Mouse (Mus musculus): Measurements from ENCODE around the gene Map2.

Gene Map2

DNA sequence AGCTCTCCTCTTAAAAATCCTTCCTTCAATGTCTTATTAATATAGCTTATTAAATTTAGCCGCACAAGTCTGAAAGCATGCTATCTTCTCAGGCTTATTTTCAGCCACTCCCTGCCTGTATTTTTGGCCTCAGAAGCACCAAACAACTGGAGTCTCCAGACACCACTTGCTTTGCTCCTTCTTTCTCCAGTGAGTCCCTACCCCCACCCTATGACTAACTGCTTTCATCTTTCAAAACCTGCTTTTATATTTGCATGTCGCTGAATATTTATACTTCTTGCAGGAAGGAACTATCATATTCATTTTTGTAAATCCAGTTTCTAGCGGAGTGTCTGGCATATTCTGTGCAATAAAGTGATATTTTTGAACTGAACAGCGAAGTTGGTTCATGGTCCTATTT lies 21.6 kb downstream of the Map2 start:
- intact Hi-C loops (cut with DNase I): no loop called here

DNA sequence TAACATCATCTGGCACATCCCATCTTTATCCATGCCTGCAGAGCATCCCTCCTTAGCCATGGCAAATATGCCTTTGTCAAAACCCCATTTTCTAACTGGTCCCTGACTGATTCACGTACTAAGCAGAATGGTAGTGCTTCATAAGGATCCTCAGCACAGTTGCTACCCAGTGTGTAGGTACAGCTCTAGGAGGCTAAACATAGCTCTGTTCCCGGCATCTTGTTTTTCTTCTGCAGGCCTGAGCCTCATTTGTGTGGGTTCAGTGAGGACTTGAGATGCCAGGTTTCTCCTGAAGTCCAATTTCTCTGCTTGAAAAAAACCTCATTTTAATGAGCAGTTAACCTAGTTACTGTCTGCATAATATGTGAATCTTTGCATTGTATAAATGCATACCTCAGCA lies 30.4 kb downstream of the Map2 start:
- intact Hi-C loops (cut with DNase I): no loop called here

DNA sequence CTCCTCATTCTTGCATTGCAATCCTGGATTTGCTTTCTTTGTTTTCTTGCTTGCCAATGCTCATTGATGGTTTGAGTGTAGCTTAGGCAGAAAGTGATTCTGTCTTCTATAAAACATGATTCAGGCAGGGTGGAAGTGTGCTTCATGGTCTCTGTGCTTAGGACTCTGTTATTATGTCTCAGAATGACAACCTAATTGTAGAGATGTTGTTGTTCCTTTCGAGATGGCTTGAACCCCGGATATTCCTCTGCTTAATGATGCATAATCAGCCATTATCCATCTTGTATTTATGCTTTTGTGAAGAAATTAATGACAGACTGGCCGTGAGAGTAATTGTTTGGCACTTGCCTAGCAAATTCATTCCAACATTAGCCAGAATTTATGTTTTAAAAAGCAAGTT lies 31.8 kb downstream of the Map2 start:
- intact Hi-C loops (cut with DNase I): no loop called here

DNA sequence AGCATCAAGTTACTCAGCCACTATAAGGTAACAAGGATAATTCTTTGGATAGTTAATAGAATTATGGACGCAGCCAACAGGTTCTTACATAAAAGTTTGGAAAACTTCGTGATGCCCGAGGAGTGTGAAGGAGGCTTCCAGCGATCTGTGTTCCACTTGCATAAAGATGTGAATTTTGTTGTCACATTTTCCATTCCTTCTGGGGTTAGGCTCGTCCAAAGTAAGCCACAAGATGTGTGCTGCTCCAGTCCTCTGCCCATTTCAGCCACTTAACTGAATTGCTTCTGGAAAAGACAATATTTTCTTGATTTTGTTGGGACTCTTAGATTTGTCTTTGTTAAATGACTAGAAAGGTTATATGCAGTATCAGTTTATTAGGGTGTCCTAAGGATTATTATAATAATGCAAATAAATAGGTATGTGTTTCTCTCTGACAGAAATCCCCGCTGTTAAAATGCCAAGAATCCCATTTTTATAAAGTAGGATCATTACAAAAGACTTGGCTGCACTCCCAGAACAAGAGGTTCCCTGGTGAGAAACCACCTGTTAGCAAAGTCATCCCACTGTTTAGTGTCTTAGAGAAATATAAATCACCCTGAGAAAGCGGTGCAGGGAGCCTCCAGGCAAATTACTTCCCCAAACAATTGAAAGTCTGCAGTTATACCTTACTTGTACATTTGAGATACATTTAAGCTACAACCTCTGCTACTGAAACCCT lies 36.2 kb downstream of the Map2 start:
- intact Hi-C loops (cut with DNase I): no loop called here

DNA sequence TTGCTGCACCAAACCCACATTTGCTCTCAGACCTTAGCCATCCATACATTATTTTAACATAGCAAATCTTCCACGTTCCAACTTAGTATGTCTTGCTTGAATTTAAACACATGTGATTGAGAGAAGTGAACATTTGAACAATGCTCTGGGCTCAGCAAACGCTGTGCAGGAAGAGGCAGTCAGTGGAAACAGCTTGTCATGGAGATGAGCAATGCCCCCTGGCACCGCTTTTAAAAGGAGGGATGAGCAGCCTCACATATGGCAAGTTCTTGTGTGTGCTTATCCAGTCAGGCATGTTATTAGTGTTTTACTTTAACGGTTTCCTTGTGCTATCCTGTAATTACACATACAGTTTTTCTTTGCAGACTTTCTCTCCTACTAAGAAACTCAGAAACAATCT lies 46.4 kb downstream of the Map2 start:
- intact Hi-C loops (cut with DNase I): no loop called here

DNA sequence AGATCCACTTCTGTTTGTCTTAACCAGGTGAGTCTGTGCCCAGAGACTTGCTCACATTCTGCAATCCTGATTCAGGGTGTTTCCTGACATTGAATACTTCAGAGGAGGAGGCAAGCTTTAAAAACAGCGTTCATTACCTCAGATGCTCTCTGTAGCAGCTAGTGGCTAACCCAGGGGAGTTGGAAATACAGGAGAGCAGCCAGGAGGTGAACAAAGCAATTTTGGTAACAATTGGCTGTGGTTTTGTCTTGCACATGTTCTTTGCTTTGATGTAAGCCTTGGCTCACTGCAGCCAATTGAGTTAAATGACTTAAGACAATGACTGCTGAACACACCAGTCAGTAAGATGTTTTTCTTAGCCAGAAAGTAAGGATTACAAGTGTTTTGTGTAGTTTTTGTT lies 48.3 kb downstream of the Map2 start:
- intact Hi-C loops (cut with DNase I): no loop called here

DNA sequence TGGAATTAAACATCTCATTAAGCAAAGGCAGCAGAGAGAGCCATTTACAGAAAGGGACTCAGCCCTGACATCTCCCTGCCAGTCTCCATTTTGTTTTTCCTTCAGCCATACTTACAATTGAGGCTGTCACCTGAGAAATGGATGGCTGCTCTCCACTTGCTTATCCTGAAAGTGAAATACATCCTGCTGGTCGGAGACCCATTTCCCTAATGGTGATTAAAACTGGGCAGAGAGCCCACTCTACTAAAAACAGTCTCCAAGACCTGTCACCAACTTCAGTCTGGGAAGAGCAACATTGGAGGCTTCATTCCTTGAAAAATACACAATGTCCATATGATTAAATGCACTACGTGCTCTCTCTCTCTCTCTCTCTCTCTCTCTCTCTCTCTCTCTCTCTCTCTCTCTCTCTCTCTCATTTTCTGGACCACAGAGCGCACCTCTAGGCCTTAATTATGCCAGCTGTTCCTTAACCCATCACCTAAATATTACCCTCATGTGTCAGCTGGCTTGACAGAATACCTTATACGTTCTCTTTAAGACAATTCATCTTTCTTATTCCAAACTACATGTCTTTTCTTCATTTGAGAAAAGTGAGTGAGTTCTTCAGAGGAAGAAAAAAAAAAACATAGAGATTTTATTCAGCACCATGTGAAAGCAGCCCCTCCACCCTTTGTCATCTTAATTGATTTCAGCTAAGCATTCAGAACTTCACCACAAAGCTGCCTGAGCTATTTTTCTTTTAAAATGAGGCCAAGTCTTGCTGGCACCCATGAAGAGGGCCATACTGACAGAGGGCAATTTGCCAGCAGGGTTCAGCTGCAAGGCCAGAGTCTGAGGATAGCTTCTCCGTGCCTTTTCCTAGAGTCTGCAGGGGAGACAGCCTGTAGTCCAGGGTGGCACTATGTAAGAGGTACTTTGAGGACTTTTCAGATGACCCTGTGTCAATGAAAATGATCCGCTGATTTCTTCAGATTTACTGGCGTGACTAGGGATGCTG lies 51.6 kb downstream of the Map2 start:
- intact Hi-C loops (cut with DNase I): no loop called here

DNA sequence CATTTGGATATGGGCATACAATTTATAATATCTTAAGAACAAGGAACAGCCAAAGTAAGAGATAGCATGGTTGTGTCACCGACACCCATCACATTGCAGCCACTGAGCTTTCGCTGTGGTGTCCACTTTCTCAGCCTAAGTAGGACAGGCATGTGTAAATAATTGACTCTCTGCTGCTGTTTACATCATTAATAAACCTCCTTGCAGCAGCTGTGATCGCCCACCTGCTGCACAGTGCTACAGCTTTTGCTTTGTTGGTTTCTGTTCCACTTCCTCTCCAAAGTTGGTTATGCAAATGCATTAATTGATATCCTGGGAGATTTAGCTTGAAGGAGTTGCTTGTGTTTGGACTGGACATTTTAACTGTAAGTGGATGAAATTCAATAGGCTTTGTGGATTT lies 53.1 kb downstream of the Map2 start:
- intact Hi-C loops (cut with DNase I): no loop called here

DNA sequence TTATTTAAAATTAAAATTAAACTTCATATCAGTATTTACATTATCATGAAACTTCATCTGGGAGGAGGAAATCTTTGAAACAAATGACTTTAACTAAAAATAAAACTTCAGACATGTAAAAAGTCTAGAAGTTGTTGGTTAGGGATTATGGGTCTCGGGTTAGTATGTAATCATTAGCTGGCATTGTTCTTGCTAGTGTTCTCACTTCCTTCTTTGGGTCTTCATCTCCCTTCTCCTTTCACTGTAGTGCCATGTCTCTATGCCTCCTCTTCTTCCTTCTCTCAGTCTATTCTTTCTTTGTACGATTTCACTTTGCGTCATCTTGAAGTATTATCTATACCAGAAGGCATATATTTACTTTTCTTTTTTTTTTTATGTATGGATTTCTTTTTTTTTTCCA lies 55.3 kb downstream of the Map2 start:
- intact Hi-C loops (cut with DNase I): no loop called here

DNA sequence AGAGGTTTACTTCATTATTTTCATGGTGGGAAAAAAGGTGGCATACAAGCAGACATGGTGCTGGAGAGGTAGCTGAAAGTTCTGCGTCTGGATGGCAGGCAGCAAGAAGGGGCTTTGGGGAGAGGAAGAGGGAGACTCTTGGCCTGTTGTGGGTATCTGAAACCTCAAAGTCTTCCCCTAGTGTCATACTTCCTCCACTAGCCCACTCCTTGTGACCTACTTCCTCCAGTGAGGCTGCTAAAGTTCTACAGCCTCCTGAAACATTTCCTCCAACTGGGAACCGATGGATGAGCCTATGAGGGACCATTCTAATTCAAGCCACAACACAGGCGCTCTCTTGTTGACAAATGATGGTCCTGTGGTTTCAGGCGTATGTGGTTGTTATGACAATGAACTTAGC lies 56.9 kb downstream of the Map2 start:
- intact Hi-C loops (cut with DNase I): no loop called here

DNA sequence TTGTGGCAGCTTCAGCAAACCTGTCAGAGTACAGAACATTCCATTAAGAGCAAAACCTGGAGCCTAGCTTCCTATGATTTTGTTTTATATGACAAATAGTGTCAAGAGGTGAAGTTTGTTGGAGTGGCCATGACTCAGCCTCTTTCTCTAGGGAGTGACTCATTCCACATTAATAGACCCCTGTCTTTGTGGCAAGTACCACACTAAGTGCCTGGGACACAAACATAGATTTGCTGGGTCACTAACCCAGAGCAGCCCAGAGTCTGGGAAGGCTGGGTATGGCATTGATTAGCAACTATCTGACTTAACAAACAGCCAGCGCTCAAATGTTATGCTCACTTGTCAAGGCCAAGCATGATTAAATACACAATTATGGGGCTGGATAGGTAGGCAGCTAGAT lies 69.8 kb downstream of the Map2 start:
- intact Hi-C loops (cut with DNase I): no loop called here

DNA sequence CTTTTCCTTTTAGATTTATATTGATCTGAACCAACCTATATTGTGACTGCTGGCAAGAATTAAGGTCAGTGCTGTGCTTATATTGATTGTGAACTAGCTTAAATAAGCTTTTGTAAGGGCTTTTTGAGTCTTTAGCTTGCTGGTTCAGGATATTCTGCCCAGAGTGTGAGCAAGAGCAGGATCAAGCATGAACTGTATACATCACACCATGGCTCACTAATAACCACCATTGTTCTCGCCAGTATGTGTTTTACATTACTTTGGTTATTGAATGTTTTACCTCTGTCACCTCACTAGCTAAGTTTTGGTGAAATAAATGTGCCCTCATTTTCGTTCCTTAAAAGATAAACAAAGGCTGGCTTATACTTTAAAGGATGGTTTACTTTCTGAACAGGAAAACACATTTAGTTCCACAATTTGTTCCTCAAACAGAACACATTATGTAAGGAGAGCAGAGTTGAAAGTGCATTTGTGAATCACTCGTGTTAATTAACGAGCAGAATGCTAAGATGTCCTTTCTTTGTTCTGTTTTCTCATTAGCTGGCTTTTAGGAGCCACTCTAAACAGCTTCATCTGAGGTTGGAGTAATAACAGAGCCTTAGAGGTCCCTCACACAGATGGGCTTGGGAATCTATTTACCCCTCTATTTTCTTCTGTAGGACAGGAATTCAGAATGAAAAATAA lies 76.7 kb downstream of the Map2 start:
- intact Hi-C loops (cut with DNase I): no loop called here

DNA sequence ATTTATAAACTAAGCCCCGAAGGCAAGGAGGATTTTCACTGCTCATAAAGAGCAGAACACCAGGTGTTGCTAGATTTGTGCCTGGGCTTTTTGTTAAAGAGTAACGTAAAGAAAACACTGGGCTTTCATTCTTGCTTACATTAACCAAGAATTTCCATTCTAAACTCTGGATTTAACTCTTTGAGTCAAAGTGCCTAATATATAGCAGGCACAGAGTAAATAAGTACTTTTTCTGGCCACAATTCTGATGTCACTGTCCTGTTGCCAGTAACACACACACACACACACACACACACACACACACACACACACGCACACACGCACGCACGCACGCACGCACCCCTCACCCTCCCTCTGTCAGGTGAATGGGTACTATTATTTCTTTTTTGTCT lies 77.3 kb downstream of the Map2 start:
- intact Hi-C loops (cut with DNase I): no loop called here

DNA sequence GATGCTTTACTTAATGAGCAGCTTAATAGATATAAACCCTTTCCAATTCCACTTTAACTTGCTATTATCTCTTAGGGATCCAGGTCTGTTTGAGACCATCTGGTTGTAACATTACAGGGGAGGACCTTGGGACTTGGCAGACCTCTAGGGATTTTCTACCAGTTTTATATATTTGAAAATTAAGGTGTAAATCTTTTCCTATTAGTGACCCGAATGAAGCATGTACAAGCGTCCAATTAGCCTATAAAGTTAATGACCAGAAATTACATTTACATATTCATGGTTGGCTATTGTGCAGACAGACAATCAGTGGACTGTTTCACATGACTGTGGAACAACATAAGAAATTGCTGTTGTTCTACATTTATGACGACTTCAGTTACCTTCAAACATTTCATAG lies 88.1 kb downstream of the Map2 start:
- intact Hi-C loops (cut with DNase I): no loop called here

DNA sequence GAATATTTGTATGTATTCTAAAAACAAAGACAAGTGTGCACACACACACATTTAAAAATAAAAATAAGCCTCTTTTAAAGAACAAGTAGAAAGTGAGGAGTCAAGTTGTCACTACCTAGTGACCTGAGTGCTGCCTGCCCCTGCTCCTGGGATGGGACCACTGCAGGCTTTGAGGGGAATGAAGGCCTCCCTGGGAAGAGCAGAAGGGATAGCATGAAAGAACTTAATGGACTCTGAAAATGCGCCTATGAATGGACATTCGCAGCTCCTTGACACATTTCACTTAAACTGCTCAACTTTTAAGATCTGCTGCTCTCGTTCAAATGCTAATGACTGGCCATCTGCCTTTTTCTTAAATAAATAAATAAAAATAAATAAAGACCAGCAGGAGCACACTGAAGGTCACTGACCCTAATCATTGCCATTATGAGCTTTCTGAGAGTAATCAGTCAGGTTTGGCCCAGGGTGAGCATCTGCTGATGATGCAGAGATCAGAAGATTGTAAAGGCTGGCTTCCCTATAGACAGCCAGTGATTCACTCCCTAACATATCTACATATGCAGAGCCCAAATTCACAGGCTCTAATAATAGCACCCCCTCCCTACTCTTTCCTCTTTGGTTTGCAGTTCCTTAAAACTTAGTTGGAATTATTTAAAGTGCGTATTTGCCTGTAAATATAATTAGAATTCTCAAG lies 91.3 kb downstream of the Map2 start:
- intact Hi-C loops (cut with DNase I): no loop called here

DNA sequence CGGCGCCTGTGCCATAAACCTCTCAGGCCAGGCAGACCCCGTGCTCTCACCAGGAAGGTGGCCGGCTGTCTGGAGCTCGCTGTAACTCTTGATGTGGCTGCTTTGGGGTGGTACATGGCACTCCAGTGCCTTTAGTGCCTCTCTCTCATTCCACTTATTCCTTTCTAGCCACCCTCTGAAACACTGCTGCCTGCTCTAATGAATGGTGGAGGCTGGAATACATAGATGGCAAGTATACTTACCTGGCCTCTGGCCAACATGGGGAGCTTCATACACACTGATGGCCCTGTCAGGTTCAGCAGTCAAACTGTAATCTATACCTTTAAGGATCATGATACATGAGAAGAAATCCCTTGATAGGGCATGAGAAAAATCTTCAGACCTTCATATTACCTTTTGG lies 102.6 kb downstream of the Map2 start:
- intact Hi-C loops (cut with DNase I): no loop called here

DNA sequence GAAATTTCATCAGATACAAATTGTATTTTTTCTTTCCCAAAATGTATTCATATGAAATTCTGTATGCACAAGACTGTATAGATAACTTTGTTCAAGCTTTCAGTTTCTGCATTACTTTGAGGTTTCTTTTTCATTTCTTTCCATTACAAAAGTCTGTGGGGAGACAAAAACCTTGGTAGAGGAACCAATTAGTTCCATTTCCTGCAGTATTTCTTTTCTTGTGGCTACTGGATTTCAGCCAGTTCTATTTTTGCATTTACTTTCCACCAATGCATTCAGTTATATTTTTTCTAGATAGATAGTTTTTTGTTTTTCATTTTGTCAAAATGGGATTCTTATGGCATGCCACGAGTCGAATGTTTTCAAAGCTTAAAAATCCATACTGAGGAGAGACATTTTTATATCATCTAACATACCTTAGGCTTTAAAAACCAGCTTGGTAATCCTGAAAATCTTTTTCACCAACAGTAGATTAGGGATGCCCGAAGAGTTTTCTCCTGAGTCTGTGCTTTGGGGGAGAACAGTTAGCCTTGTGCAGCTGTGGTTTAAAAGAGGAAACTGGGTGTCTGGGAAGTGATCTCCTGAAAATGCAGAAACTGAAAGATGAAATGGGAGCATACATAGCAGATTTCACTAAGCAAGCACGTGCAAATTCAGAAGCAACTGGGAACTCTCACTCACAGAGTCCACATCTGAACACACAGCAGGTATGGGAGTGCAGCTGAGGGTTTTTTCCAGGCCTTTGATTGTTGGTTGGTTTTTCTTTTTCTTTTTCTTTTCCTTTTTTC lies 104.3 kb downstream of the Map2 start:
- intact Hi-C loops (cut with DNase I): no loop called here

DNA sequence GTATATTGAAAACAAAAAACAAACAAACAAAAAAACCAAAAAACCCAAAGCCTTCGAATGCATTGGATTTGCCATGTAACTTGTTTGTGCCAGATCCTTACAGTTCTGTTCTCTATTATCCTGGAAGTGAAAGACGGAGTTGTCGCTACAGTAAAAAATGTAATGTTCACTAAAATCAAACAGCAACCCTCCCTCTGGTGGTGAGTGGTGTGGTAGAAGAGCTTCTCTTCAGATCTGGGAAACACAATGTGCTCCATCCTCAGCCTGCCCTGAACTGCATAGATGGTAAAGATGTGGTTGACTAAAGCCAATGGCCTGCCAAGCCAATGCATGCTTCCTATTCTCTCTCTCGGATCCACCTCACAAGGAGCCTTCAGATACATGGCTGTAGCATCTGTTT lies 105.1 kb downstream of the Map2 start:
- intact Hi-C loops (cut with DNase I): no loop called here

DNA sequence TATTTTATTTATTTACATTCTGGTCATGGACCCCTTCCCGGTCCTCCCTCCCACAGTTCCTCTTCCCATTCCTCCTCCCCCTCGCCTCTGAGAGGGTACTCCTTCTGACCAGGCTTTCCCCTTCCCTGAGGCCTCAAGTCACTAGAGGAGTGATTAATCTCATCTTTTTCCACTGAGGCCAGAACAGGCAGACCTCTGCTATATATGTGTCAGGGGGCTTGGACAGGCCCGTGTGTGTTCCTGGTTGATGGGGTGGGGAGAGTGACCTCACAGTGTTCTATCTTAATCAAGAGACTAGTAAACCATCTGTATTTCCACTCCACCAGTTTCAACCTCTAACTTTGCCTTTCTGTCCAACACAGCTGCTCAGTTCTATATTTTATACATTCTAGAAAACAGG lies 107.4 kb downstream of the Map2 start:
- intact Hi-C loops (cut with DNase I): no loop called here

DNA sequence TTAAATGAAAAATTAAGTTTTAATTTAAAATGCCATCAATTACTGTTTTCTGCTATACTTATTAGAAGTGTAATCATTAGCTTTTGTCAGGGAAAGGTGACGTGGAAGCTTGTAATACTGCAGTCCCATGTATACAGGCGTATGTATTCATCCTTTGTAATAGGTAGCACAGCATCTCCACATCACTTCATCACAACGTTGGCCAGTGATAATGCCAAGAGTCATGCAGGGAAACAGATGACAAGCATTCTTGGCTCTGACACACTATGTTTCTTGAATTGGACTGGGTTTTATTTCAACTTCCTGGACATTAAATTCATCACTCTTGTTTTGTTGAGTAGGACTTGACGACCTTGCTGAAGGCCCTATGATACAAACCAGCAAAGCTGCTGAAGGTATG lies 113.9 kb downstream of the Map2 start:
- intact Hi-C loops (cut with DNase I): no loop called here
